Mouse (Mus musculus) common myeloid progenitor, adult 5-6 weeks (primary cell): ENCODE results near the gene Lgi1. TPM values are rescaled to one million over a fixed set of nuclear protein-coding genes. Genes with fewer than 3 reads are reported as not detected.

Source experiments
- ATAC-seq: replicated peaks from 2 replicates; pipeline ENCODE4 v1.8.0; 2016; ENCODE audit warnings: low read depth, mild to moderate bottlenecking, moderate TSS enrichment, inconsistent platforms; ENCODE audit not compliant: poor library complexity, severe bottlenecking
- total RNA-seq: library from RNA; stranded (forward); fragments of 200-1000, 187-1606 nt; gene quantifications from 2 replicates; pipeline ENCODE4 v1.2.3, GENCODE M21; 2017

Lgi1 gene
- total RNA-seq, 1 experiment from 2014 or later: not detected

GRCm38 (mm10) chr19:38356211-38356828 lies 92.0 kb downstream of the Lgi1 start:
- ATAC-seq: no peak

DNA sequence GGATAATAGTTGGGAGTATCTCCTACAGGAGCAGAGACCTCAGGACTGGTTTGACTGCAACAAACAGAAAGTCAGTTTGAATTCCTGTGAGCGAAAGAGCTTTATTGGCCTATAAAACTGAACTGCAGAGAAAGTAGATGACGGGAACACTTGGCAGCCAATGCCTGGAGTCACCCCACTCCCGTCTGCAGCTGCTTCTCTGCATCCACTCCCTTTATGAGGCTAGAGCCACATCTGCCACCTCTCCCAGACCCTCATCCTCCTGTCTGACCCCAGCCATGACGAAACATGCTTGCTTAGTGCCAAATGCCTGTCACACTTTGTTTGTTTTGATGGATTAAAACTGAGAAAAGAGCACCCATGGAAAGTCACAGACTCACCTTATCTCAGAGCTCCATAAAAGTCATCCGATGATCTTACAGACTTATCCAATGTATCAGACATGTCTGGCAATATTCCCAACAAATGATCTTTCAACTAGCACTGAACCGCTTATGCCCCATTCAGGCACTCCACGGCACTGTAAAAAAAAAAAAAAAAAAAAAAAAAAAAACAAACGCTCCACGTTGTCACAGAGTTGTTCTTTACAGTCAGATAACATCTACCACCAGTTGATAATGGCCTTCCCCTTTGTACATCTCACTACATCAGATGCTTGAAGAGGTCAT lies 93.8 kb downstream of the Lgi1 start:
- ATAC-seq: no peak

GRCm38 (mm10) chr19:38359287-38359686 lies 95.0 kb downstream of the Lgi1 start:
- no peak for ATAC-seq

Other genes with a start within 250 kb of the Lgi1 start
- gene Myof, start 221.0 kb upstream of the Lgi1 start, total RNA-seq: 4.0 and 5.3 TPM in 2 replicates
- gene Cep55, start 209.5 kb upstream of the Lgi1 start, total RNA-seq: 42.0 and 48.3 TPM in 2 replicates
- 0.23 and 1.2 TPM in 2 replicates for gene Ffar4, start 167.5 kb upstream of the Lgi1 start, total RNA-seq
- gene Rbp4, start 139.3 kb upstream of the Lgi1 start, total RNA-seq: not detected in 2 replicates
- not detected in 2 replicates for gene Pde6c, start 131.8 kb upstream of the Lgi1 start, total RNA-seq
- gene Fra10ac1, start 40.4 kb upstream of the Lgi1 start, total RNA-seq: 45.1 and 46.3 TPM in 2 replicates
- gene Slc35g1, start 131.4 kb downstream of the Lgi1 start, total RNA-seq: 10.4 and 14.4 TPM in 2 replicates
- gene Plce1, start 216.6 kb downstream of the Lgi1 start, total RNA-seq: not detected in 2 replicates